Comparison of ENCODE assay signal across 23 mouse cellular contexts in the genomic region with DNA sequence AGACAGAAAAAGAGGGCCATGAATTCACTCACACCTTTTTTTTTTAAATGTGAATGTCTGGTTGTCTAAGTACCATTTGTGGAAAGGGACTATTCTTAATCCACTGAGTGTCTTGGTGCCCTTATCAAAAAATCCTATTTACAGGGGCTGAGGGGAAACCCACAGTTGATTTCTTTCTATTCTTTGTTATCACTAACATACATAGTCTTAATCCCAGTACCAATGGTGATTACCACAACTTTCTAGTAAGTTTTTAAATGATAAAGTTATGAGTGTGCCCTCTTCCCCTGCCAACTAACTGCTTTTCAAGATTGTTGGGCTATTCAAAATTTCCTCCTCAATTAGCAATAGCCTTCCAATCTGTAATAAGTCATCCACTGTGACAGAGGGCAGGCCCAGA. TPM values are rescaled to one million over a fixed set of nuclear protein-coding genes. Genes with fewer than 3 reads are reported as not detected.
"Had no signal": no experiment of that assay in that cellular context is flagged by ENCODE, and none has a peak within 500 bp of the region (broad histone marks: within the 10 kb centered on the region; RNA-seq: fewer than 3 reads in every experiment).

No protein-coding gene starts in this region.

- H3K36me3 ChIP-seq: midbrain, embryonic 12.5 days; neural tube, embryonic 13.5 days; neural tube, embryonic 15.5 days; stomach, embryonic 15.5 days had no signal

- H3K9me3 ChIP-seq: megakaryocyte, embryonic 14.5 days; midbrain, embryonic 10.5 days; midbrain, embryonic 12.5 days; neural tube, embryonic 13.5 days; neural tube, embryonic 15.5 days; stomach, embryonic 15.5 days had no signal

- H3K4me2 ChIP-seq: lung, embryonic 14.5 days; midbrain, embryonic 12.5 days; neural tube, embryonic 13.5 days; neural tube, embryonic 15.5 days; stomach, embryonic 15.5 days had no signal

- H3K4me1 ChIP-seq: midbrain, embryonic 10.5 days; midbrain, embryonic 12.5 days; neural tube, embryonic 13.5 days; stomach, embryonic 15.5 days had no signal

- ATAC-seq: midbrain, embryonic 16.5 days had no signal

- H3K4me3 ChIP-seq: megakaryocyte, embryonic 14.5 days; midbrain, embryonic 10.5 days; midbrain, embryonic 12.5 days; myocyte; neural tube, embryonic 13.5 days; neural tube, embryonic 15.5 days; stomach, embryonic 15.5 days had no signal

- DNase-seq: lung, adult 18-20 months; lung, embryonic 14.5 days; lung, postnatal 10 days; lung, postnatal 4 days; midbrain, embryonic 14.5 days; right cerebral cortex, postnatal 14 days; thymus, adult 2 months; thymus, postnatal 25 days; thymus, postnatal 4 days had no signal

- H3K27ac ChIP-seq: midbrain, embryonic 10.5 days; midbrain, embryonic 12.5 days; neural tube, embryonic 13.5 days; neural tube, embryonic 15.5 days; stomach, embryonic 15.5 days; stomach, postnatal 0 days had no signal

- H3K27me3 ChIP-seq: megakaryocyte, embryonic 14.5 days; midbrain, embryonic 12.5 days; neural tube, embryonic 13.5 days; neural tube, embryonic 15.5 days; stomach, embryonic 15.5 days had no signal

- H3K9ac ChIP-seq: lung, embryonic 14.5 days; midbrain, embryonic 12.5 days; neural tube, embryonic 13.5 days; neural tube, embryonic 15.5 days; stomach, embryonic 15.5 days had no signal

RNA-seq across cellular contexts. Expression of a gene that starts 58.2 kb away (rescaled TPM):
- polyA plus RNA-seq: liver, embryonic 16.5 days; lung, embryonic 14.5 days; lung, embryonic 16.5 days; midbrain, embryonic 10.5 days; midbrain, embryonic 12.5 days; midbrain, embryonic 14.5 days; midbrain, embryonic 16.5 days; myocyte; neural tube, embryonic 11.5 days; neural tube, embryonic 13.5 days; neural tube, embryonic 15.5 days; spleen, adult 2 months; testis, adult 2 months had no signal
